Mouse (Mus musculus) thymus, postnatal 14 days (tissue): ENCODE data around the gene Vasp.

Source experiments
- DNase-seq: peaks from one replicate; pipeline ENCODE4 v3.0.0; 2021

Gene Vasp

DNA sequence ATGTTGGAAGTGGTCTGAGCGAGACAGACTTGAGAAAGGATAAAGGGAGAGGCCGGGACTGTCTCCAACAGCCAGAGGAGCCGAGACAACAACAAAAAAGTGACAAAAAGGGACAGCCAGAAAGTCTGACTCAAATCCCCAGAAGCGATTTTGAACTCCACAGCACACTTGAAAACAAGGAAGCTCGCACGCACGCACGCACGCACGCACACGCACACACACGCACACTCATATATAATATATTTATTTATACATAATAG, 31.4 kb upstream of the Vasp start:
- DNase-seq = no peak

DNA sequence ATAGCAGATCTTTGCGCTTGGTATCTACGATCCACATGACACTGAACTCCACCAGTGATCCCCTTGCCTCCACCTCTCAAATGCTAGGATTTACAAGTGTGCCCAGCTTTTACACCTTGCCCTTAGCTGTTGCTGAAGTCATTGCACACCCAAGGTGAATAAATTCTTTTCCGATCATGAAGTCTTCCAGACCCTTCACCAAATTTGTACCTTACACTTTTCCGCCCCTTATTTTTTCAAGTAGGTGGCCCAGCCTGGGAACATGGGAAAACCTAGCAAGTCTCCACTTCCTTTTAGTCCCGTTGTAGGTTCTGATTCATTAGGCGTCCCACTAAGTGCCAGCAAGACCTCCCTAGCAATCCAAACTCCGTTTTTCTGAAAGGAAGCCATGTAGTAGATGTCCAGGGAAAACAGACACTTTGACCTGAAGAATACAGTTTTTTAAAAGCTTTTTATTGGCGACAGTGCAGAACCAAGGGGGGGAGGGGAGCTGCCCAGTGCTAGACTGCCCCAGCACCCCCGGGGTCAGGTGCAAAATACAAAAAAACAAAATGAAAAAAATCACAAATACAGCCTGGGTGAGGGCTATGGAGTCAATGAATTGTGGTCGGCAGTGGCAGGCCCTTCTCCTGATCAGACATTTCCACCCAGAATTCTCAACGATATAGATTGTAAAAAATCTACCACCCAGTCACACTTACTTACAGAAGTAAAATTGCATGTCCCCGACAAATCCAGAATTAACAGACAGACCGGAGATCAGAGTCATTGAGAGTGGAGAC, 30.8 kb upstream of the Vasp start:
- no peak for DNase-seq

DNA sequence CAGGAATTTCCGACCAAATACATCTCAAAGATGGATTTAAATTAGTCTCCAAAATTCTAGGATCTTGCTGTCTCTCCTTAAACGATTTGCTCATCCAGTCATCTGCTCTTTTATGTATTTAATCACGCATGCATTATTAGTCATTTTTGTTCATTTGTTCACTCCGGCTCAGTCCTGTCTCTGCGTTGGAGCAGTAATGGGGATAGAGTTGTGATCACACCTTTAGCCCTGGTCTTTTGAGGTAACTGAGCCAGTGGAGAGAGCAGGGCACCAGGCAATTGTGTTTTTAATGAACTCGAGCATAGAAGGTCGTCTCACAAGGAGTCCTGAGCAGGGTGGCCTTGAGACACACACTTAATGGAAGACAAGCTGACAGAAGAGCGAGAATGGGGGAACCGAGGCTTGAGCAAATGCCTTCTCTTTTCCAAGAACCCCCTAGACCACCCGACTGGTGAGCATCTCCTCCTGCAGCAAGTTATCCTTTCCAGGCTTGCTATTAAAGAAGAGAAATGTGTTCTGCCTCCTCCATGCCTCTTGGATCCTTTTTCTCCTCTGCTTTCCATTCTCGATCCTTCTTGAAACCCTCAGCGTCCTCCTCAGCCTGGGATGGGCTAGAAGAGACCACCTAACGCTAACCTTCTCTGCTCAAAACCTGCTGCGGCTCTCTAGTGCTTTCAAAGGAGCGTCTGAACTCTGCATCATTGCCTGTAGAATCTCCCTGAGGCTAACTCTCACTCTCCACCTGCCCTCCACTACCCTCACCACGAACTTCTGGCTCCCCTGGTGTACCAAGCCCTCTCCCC, 30.0 kb upstream of the Vasp start:
- DNase-seq = no peak

GRCm38 (mm10) chr7:19300501-19301421, 29.1 kb upstream of the Vasp start:
- peak; percentile 87 for DNase-seq

GRCm38 (mm10) chr7:19299194-19299593, 27.6 kb upstream of the Vasp start:
- DNase-seq = no peak

- no peak for DNase-seq
Measured at GRCm38 (mm10) chr7:19297794-19298193, 26.2 kb upstream of the Vasp start.

DNA sequence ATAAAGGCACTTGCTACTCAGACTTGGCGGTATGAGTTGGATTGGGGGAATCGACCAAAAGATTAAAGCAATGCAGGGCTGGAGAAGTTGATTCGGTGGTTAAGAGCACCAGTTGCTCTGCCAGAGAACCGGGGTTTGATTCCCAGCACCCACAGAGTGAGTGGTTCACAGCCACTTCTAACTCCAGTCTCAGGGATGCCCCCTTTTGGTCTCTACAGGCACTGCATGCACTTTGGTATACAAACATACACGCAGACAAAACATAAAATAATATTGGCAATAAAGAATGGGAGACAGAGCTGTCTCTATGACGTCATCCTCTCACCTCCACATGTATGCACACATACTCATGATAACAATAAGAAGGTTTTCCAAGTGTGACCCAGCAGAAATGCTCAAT, 25.4 kb upstream of the Vasp start:
- DNase-seq = no peak

DNA sequence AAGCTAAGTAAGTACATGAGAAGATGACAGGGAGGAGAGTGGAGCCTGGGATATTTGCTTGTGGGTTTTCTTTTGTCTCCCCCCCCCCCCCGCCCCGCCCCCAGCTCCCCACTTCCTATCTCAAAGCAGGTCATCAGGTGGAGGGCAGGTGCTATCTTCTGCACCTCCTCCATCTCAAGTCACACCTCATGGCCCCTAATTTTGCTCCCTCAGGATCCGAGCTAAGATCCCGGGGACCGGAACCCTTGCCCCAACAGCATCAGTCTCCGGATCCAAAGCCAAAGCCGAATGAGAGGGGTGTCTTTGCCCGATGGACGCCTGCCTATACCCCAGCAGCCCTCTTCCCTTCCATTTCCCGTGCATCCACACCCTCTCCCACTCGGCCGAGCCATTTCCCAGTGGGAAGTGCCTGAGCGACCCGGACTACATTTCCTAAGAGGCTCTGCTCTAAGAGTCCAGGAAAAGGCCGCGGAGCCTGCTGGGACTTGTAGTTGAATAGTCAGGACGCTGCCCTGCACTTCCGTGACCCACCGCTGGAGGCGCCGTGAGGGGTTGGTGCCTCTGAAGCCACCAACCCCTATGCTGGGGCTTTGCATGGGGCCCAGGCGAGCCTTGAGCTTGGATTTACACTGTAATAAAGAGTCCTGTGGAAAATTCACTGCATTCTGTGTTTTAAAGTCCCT, 24.0 kb upstream of the Vasp start:
- DNase-seq = peak; percentile 97

GRCm38 (mm10) chr7:19290969-19291596, 19.5 kb upstream of the Vasp start:
- DNase-seq = peak; percentile 41

DNA sequence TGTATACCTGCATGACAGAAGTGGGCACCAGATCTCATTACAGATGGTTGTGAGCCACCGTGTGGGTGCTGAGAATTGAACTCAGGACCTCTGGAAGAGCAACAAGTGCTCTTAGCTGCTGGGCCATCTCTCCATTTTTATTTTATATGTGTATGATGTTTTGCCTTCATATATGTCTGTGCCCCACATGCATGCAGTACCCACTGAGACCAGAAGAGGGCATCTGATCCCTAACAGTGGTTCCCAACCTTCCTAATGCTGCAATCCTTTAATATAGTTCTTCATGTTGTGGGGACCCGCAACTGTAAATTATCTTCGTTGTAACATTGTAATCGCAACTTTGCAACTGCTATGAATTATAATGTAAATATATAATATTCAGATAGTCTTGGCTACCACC, 13.1 kb upstream of the Vasp start:
- peak; percentile 70 for DNase-seq

GRCm38 (mm10) chr7:19283406-19283804, 11.8 kb upstream of the Vasp start:
- DNase-seq = no peak

DNA sequence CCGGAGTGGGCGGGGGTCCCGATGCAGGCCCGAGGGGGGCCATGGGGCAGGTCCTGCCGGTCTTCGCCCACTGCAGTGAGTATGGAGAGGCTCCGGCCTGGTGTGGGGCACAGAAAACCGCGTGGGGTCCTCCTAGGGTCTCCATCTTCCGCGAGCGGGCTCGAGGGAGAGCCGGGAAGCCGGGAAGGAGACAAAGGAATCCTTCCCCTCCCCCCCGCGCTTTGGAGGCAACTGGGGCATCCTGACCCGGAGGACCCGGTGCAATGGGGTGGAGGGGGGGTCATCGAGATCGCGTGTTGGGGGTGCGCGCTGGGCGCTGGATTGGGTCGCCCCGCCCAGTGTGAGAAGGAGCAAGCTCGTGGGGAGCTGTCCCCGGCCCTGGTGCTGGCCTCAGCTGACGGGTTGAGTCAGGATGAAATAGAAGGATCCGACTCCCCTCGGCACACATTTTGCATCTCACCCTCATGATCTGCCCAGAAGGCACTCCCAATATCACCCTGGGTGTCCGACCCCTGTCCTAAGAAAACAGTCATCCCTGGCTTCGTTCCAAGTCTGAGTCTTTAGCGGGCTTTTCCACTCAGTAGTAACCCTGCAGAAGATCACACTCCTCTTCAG, 11.3 kb upstream of the Vasp start:
- DNase-seq = peak; percentile 59

DNA sequence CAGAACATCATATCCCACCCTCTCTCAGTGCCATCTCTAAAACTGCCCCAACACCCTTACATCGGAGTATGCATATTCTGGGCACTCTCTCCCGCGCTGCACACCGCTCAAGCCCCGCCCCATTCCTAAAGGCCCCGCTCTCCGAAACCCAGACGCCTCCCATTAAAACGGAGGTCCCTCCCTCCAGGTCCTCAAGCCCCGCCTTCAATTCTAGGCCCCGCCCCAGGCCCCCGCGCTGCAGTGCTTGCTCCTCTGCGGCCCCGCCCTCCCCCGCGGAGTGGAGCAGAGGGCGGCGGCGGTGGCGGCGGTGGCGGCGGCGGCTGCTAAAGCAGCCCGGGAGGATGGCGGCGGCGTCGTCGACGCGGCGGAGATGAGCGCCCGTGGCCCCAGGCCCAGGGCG, 10.8 kb upstream of the Vasp start, which contains the start of gene Rtn2:
TSS of gene Rtn2 (plus strand) at position 240 of the 400 bp plus-strand sequence.
- DNase-seq = peak; percentile 74

DNA sequence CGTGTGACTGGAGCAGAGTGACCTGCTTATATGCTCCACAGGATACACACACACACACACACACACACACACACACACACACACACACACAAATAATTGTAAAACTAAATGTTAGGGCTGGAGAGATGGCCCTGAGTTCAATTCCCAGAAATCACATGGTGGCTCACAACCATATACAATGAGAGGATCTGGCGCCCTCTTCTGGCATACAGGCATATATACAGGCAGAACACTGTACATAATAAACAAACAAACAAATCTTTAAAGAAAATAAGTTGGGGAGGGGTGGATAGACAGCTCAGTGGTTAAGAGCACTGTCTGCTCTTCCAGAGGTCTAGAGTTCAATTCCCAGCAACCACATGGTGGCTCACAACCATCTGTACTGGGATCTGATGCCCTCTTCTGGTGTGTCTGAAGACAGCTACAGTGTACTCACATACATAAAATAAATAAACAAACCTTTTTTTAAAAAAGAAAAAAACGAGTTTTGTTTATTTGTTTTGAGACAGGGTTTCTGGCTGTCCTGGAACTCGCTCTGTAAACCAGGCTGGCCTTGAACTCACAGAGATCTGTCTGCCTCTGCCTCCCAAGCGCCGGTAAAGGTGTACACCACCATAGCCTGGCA, 10.2 kb upstream of the Vasp start:
- DNase-seq = peak; percentile 49

GRCm38 (mm10) chr7:19279581-19280114, 8.0 kb upstream of the Vasp start, which contains the start of gene Ppm1n:
TSS of gene Ppm1n (minus strand) at chr7:19280064.
- peak; percentile 50 for DNase-seq

GRCm38 (mm10) chr7:19279052-19279451, 7.4 kb upstream of the Vasp start:
- no peak for DNase-seq

GRCm38 (mm10) chr7:19276253-19276652, 4.6 kb upstream of the Vasp start:
- no peak for DNase-seq

DNA sequence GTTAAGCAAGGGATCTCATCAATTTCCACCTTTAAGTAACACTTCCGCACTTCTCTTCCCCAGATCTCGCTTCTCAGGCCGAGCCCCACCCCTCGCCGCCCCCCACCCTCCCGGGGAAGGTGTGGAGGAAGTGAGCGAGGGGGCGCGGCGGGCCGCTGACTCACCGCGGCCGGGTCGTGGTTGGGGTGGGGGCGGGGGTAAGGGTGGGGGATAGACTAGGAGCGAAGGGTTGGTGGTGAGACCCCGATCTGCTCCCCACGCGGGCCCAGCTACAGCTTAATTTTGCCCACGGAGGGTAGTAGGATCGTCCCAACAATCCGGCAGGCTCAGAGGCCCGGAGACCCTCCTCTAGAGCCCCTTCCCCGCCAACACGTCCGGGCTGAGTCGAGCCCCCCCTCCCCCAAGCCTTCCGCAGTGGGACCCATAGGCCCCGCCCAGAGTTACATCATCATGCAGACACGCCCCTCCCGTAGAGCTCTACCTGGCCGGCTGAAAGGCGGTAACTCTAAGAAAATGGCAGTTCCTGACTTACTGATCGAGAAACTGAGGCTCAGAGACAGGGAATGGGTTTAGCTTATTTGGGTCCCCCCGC, 652 bp upstream of the Vasp start:
- peak; percentile 94 for DNase-seq

GRCm38 (mm10) chr7:19270509-19271237, 944 bp downstream of the Vasp start:
- peak; percentile 62 for DNase-seq
